8 mouse cellular contexts compared by ENCODE assay signal in genomic region chrX:95026361-95026892, GRCm38 (mm10). TPM values are rescaled to one million over a fixed set of nuclear protein-coding genes. Genes with fewer than 3 reads are reported as not detected.
DNase-seq lines count a peak whose midpoint lies in the region; ATAC-seq and TF ChIP-seq lines count a peak whose summit lies in the region.

Gene Spin4, minus strand, starts transcription at chrX:95026682.

- no peaks in the 10 kb centered on the region for H3K9me3 ChIP-seq in ES-Bruce4 (replicated peaks; ENCODE audit: control insufficient read depth, insufficient read depth, low read length, poor library complexity, severe bottlenecking)
- H3K9me3 ChIP-seq in forebrain, embryonic 11.5 days (ENCODE audit: control insufficient read depth, low read length): no peaks in the 10 kb centered on the region
- H3K9me3 ChIP-seq in heart, embryonic 15.5 days (replicated peaks): no peaks in the 10 kb centered on the region
- H3K9me3 ChIP-seq in liver, embryonic 11.5 days (ENCODE audit: control insufficient read depth, low read length): no peaks in the 10 kb centered on the region

- DNase-seq in c-Kit-positive CD71-negative TER-119-negative erythroid progenitor cells, embryonic 14.5 days (ENCODE audit: low read depth): peak; percentile 5
- DNase-seq in forebrain, embryonic 11.5 days (ENCODE audit: low spot score): peak; percentile 80
- DNase-seq in kidney, postnatal 10 days: peak; percentile 84
- DNase-seq in liver, embryonic 11.5 days (ENCODE audit: low spot score): peak; percentile 57
- peak; percentile 12 for DNase-seq in naive thymus-derived CD4-positive, alpha-beta T cell, adult 2 months (ENCODE audit: low read depth)
- peak; percentile 11 to 16 for DNase-seq in thymus, adult 18-20 months

- TF ChIP-seq POLR2A in ES-Bruce4 (IDR thresholded peaks at IDR 0.05; ENCODE audit: insufficient read depth, low read length): peak; percentile 23

- peak; percentile 94 for ATAC-seq in forebrain, embryonic 11.5 days (replicated peaks; ENCODE audit: low FRiP score)
- peak; percentile 98 for ATAC-seq in heart, embryonic 15.5 days (replicated peaks; ENCODE audit: insufficient number of reproducible peaks, insufficient read depth, low FRiP score, low read depth)
- peak; percentile 82 for ATAC-seq in liver, embryonic 11.5 days (replicated peaks; ENCODE audit: low FRiP score)

- no peaks in the 10 kb centered on the region for H3K27me3 ChIP-seq in ES-Bruce4 (ENCODE audit: control insufficient read depth, insufficient read depth, low read length, poor library complexity, severe bottlenecking)
- H3K27me3 ChIP-seq in forebrain, embryonic 11.5 days (ENCODE audit: control insufficient read depth, insufficient read depth, low read length): no peaks in the 10 kb centered on the region
- no peaks in the 10 kb centered on the region for H3K27me3 ChIP-seq in heart, embryonic 15.5 days
- H3K27me3 ChIP-seq in liver, embryonic 11.5 days (replicated peaks; ENCODE audit: control insufficient read depth, insufficient read depth, low read length): 0 out of 2 replicates have a peak, but pooled peaks cover 5% of the 10 kb centered on the region

- peak within 1 kb of the TSS; percentile 98 for H3K4me3 ChIP-seq in ES-Bruce4 (ENCODE audit: low read depth, low read length)
- peak within 1 kb of the TSS; percentile 46 for H3K4me3 ChIP-seq in forebrain, embryonic 11.5 days (ENCODE audit: low read depth, low read length)
- H3K4me3 ChIP-seq in heart, embryonic 15.5 days: peak within 1 kb of the TSS; percentile 58
- peak within 1 kb of the TSS; percentile 61 for H3K4me3 ChIP-seq in liver, embryonic 11.5 days (ENCODE audit: low read depth, low read length)

- peak within 1 kb of the TSS; percentile 56 for H3K4me2 ChIP-seq in forebrain, embryonic 11.5 days (ENCODE audit: low read depth, low read length, severe bottlenecking)
- peak within 1 kb of the TSS; percentile 69 for H3K4me2 ChIP-seq in heart, embryonic 15.5 days
- H3K4me2 ChIP-seq in liver, embryonic 11.5 days: peak within 1 kb of the TSS; percentile 81

- no peak for TF ChIP-seq CTCF in ES-Bruce4 (IDR thresholded peaks at IDR 0.05; ENCODE audit: low read depth, low read length)

- H3K27ac ChIP-seq in ES-Bruce4 (ENCODE audit: insufficient read depth, low read length): peak within 1 kb of the TSS; percentile 59
- peak within 1 kb of the TSS; percentile 81 for H3K27ac ChIP-seq in forebrain, embryonic 11.5 days (ENCODE audit: low read depth, low read length)
- peak within 1 kb of the TSS; percentile 91 for H3K27ac ChIP-seq in heart, embryonic 15.5 days
- peak within 1 kb of the TSS; percentile 80 for H3K27ac ChIP-seq in liver, embryonic 11.5 days (ENCODE audit: low read depth, low read length)

- H3K36me3 ChIP-seq in ES-Bruce4 (ENCODE audit: control insufficient read depth, insufficient read depth, low read length, poor library complexity, severe bottlenecking): no peaks in the 10 kb centered on the region
- no peaks in the 10 kb centered on the region for H3K36me3 ChIP-seq in forebrain, embryonic 11.5 days (ENCODE audit: control insufficient read depth, insufficient read depth, low read length)
- H3K36me3 ChIP-seq in heart, embryonic 15.5 days: no peaks in the 10 kb centered on the region
- no peaks in the 10 kb centered on the region for H3K36me3 ChIP-seq in liver, embryonic 11.5 days (ENCODE audit: control insufficient read depth, insufficient read depth, low read length)

- TF ChIP-seq EP300 in ES-Bruce4 (IDR thresholded peaks at IDR 0.05; ENCODE audit: insufficient read depth, low read depth, low read length): no peak

- WGBS in forebrain, embryonic 11.5 days: 21% methylated on average over 30 of the region's 30 CpGs
- 14% methylated on average over 29 of the region's 30 CpGs for WGBS in heart, embryonic 15.5 days
- WGBS in liver, embryonic 11.5 days: 6% methylated on average over 30 of the region's 30 CpGs

- peak within 1 kb of the TSS; percentile 61 for H3K9ac ChIP-seq in ES-Bruce4 (ENCODE audit: low read depth, poor library complexity, severe bottlenecking)
- peak within 1 kb of the TSS; percentile 61 for H3K9ac ChIP-seq in forebrain, embryonic 11.5 days (ENCODE audit: low read length)
- peak within 1 kb of the TSS; percentile 64 for H3K9ac ChIP-seq in heart, embryonic 15.5 days
- peak within 1 kb of the TSS; percentile 50 for H3K9ac ChIP-seq in liver, embryonic 11.5 days (ENCODE audit: low read depth, low read length)

- no peaks in the 10 kb centered on the region for H3K4me1 ChIP-seq in ES-Bruce4 (ENCODE audit: control insufficient read depth, insufficient read depth, low read length)
- no peaks in the 10 kb centered on the region for H3K4me1 ChIP-seq in forebrain, embryonic 11.5 days (replicated peaks; ENCODE audit: control insufficient read depth, insufficient read depth, low read length)
- no peaks in the 10 kb centered on the region for H3K4me1 ChIP-seq in heart, embryonic 15.5 days (replicated peaks)
- H3K4me1 ChIP-seq in liver, embryonic 11.5 days (replicated peaks; ENCODE audit: control insufficient read depth, insufficient read depth, low read length): no peaks in the 10 kb centered on the region

RNA-seq across cellular contexts. Expression of gene Spin4, which starts in this region (rescaled TPM):
- 1.8 and 1.9 TPM in 2 replicates for polyA plus RNA-seq in ES-Bruce4 (2011; ENCODE audit: insufficient read depth, insufficient read length, low read depth, missing spikeins)
- 8.9 and 11.4 TPM in 2 replicates for polyA plus RNA-seq in forebrain, embryonic 11.5 days (2014; fragmentation: Nextera tagmentation; extraction: Ambion mirVana)
- polyA plus RNA-seq in heart, embryonic 15.5 days (2015; fragmentation: Nextera tagmentation; extraction: Ambion mirVana): 3.8 and 4.2 TPM in 2 replicates
- 3.2 and 4.4 TPM in 2 replicates for polyA plus RNA-seq in liver, embryonic 11.5 days (2014; fragmentation: Nextera tagmentation; extraction: Ambion mirVana)

Comparison
In these comparisons a context has a peak if more than half of its experiments do, and no peak if none do; other contexts are left out.
1. Peak in every context shown above with its lines: DNase-seq, ATAC-seq, H3K4me3 ChIP-seq and H3K27ac ChIP-seq.
2. H3K4me3 ChIP-seq: peak in every context shown above with its lines; median percentile 98 in ES-Bruce4; 61 in liver, embryonic 11.5 days; 58 in heart, embryonic 15.5 days; 46 in forebrain, embryonic 11.5 days.
3. DNase-seq: peak in every context shown above with its lines; median percentile 84 in kidney, postnatal 10 days; 80 in forebrain, embryonic 11.5 days; 57 in liver, embryonic 11.5 days; 14 in thymus, adult 18-20 months; 12 in naive thymus-derived CD4-positive, alpha-beta T cell, adult 2 months; 5 in c-Kit-positive CD71-negative TER-119-negative erythroid progenitor cells, embryonic 14.5 days.